Mouse (Mus musculus): Measurements from ENCODE around the gene Erg. TPM values are rescaled to one million over a fixed set of nuclear protein-coding genes. Genes with fewer than 3 reads are reported as not detected.

Erg gene
- total RNA-seq, 2 experiments from 2014 or later, result 15.6 to 19.5 TPM

- DNase-seq, result no peak
Observed at GRCm38 (mm10) chr16:95390787-95391186, 195.6 kb downstream of the Erg start.

- no peak for DNase-seq
Observed at GRCm38 (mm10) chr16:95388811-95389529, 197.4 kb downstream of the Erg start.

GRCm38 (mm10) chr16:95388292-95388691 lies 198.1 kb downstream of the Erg start:
- DNase-seq, result no peak

GRCm38 (mm10) chr16:95387008-95387407 lies 199.4 kb downstream of the Erg start:
- no peak for DNase-seq

- DNase-seq, result no peak
Observed at GRCm38 (mm10) chr16:95385299-95385973, 201.0 kb downstream of the Erg start.

- no peak for DNase-seq
Observed at GRCm38 (mm10) chr16:95384590-95385148, 201.7 kb downstream of the Erg start.

GRCm38 (mm10) chr16:95382251-95382650 lies 204.1 kb downstream of the Erg start:
- DNase-seq, result peak in 1 of 2 experiments; percentile 18

- no peak for DNase-seq
Observed at GRCm38 (mm10) chr16:95376834-95377233, 209.6 kb downstream of the Erg start.

GRCm38 (mm10) chr16:95376364-95376763 lies 210.0 kb downstream of the Erg start:
- no peak for DNase-seq

GRCm38 (mm10) chr16:95374646-95375045 lies 211.7 kb downstream of the Erg start:
- DNase-seq, result no peak

GRCm38 (mm10) chr16:95372960-95373359 lies 213.4 kb downstream of the Erg start:
- DNase-seq, result peak in 1 of 2 experiments; percentile 29

- no peak for DNase-seq
Observed at GRCm38 (mm10) chr16:95371713-95372112, 214.7 kb downstream of the Erg start.

GRCm38 (mm10) chr16:95366989-95367765 lies 219.2 kb downstream of the Erg start:
- no peak for DNase-seq

- no peak for DNase-seq
Observed at GRCm38 (mm10) chr16:95365214-95365613, 221.2 kb downstream of the Erg start.

GRCm38 (mm10) chr16:95363632-95364465 lies 222.5 kb downstream of the Erg start:
- DNase-seq, result no peak

GRCm38 (mm10) chr16:95361950-95362349 lies 224.4 kb downstream of the Erg start:
- DNase-seq, result no peak

GRCm38 (mm10) chr16:95360940-95361489 lies 225.4 kb downstream of the Erg start:
- no peak for DNase-seq

- no peak for DNase-seq
Observed at GRCm38 (mm10) chr16:95360214-95360850, 226.1 kb downstream of the Erg start.

- no peak for DNase-seq
Observed at GRCm38 (mm10) chr16:95356962-95357955, 229.1 kb downstream of the Erg start.

Data from adrenal gland, postnatal 36 days (tissue).